Mouse (Mus musculus): ENCODE results near the gene Mfsd14b. TPM values are rescaled to one million over a fixed set of nuclear protein-coding genes. Genes with fewer than 3 reads are reported as not detected.

Mfsd14b gene
- 9.7 and 17.1 TPM in 2 replicates for polyA plus RNA-seq (2012; rRNA removed)

- H3K27me3 ChIP-seq (ENCODE audit: control insufficient read depth, insufficient read depth, low read length), result no peaks in the 10 kb centered on the region
- no peaks in the 10 kb centered on the region; the same call in 1 of the 2 replicates for H3K4me1 ChIP-seq (ENCODE audit: control insufficient read depth, insufficient read depth, insufficient read length, low read length)
- under 1% methylated on average over 60 of the region's 60 CpGs for WGBS
- TF ChIP-seq CTCF (IDR thresholded peaks at IDR 0.05; ENCODE audit: extremely low read depth, insufficient read length, insufficient replicate concordance, low read depth, low read length), result no peak
- TF ChIP-seq POLR2A (IDR thresholded peaks at IDR 0.05; ENCODE audit: low read depth, low read length), result peak; percentile 53
- peak within 1 kb of the TSS; percentile 73 for H3K27ac ChIP-seq (ENCODE audit: insufficient read depth, low read depth, low read length)
- no peaks in the 10 kb centered on the region for H3K36me3 ChIP-seq (ENCODE audit: control insufficient read depth, insufficient read depth, low read length)
- H3K4me3 ChIP-seq (ENCODE audit: low read depth, low read length), result peak within 1 kb of the TSS; percentile 98
Observed at GRCm38 (mm10) chr13:65112459-65113110, at the start of gene Mfsd14b. TSS of gene Mfsd14b (minus strand) at chr13:65112975.

GRCm38 (mm10) chr13:65149940-65150339 lies 37.2 kb upstream of the Mfsd14b start, which contains the start of gene Olfr466:
TSS of gene Olfr466 (plus strand) at chr13:65150240.
- 75% methylated on average over 1 of the region's 1 CpGs for WGBS
- H3K36me3 ChIP-seq (ENCODE audit: control insufficient read depth, insufficient read depth, low read length), result no peaks in the 10 kb centered on the region
- no peaks in the 10 kb centered on the region for H3K4me1 ChIP-seq (ENCODE audit: control insufficient read depth, insufficient read depth, insufficient read length, low read length)
- H3K4me3 ChIP-seq (ENCODE audit: low read depth, low read length), result no peak within 1 kb of the TSS
- H3K27ac ChIP-seq (ENCODE audit: insufficient read depth, low read depth, low read length), result no peak within 1 kb of the TSS
- TF ChIP-seq CTCF (IDR thresholded peaks at IDR 0.05; ENCODE audit: extremely low read depth, insufficient read length, insufficient replicate concordance, low read depth, low read length), result no peak
- no peak for TF ChIP-seq POLR2A (IDR thresholded peaks at IDR 0.05; ENCODE audit: low read depth, low read length)
- no peaks in the 10 kb centered on the region for H3K27me3 ChIP-seq (ENCODE audit: control insufficient read depth, insufficient read depth, low read length)

DNA sequence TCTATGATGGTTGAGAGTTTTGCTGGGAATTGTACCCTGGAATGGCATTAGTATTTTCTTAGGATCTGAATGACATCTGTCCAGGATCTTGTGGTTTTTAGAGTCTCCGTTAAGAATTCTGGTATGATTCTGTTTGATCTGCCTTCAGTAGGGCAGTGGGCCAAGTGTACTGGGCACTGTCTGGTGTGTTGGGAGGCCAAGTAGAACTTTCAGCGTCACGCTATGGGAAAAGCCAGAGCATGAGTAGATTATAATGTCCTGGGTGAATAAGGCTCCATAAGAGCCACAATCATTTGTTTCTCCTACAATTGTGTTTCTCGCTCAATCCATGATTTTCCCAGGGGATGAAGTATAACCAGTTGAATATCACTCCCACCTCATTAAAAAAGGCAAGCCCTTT lies 25.0 kb upstream of the Mfsd14b start, which contains the start of gene Olfr465-ps1:
Gene Olfr465-ps1 (plus strand): TSS at position 301 of the 400 bp plus-strand sequence.
- H3K27ac ChIP-seq (ENCODE audit: insufficient read depth, low read depth, low read length), result no peak within 1 kb of the TSS
- H3K27me3 ChIP-seq (ENCODE audit: control insufficient read depth, insufficient read depth, low read length), result no peaks in the 10 kb centered on the region
- no peaks in the 10 kb centered on the region for H3K4me1 ChIP-seq (ENCODE audit: control insufficient read depth, insufficient read depth, insufficient read length, low read length)
- 80% methylated on average over 4 of the region's 4 CpGs for WGBS
- H3K36me3 ChIP-seq (ENCODE audit: control insufficient read depth, insufficient read depth, low read length), result no peaks in the 10 kb centered on the region
- no peak within 1 kb of the TSS for H3K4me3 ChIP-seq (ENCODE audit: low read depth, low read length)
- TF ChIP-seq POLR2A (IDR thresholded peaks at IDR 0.05; ENCODE audit: low read depth, low read length), result no peak
- no peak for TF ChIP-seq CTCF (IDR thresholded peaks at IDR 0.05; ENCODE audit: extremely low read depth, insufficient read length, insufficient replicate concordance, low read depth, low read length)

DNA sequence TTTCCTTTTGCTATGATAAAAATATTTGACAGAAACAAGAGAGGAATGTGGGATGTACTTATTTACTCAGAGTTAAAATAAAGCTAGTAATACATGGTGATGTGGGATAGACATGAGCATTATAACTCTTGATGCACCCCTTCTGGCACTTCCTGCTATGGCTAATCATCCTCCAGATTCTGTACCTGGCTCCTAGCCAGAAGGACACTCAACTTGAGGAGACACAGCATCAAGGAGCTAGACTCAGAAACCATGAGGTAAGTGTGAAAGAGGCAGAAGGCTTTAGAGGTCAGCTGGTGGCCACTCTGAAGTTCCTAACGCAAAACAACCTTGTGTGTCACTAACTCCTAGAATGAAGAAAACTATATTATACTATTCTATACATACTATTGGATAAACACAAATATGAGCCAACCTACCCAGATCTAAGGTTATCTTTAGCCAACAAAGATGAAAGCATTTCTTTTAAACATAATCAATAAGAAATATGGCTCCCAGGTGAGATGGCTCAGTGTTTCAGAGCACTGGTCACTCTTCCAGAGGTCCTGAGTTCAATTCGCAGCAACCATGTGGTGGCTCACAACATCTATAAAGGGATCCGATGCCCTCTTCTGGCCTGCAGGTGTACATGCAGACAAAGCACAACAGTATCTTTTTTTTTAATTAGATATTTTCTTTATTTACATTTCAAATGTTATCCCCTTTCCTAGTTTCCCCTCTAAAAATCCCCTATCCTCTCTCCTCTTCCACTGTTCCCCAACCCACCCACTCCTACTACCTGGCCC lies 14.5 kb upstream of the Mfsd14b start:
- H3K27me3 ChIP-seq (ENCODE audit: control insufficient read depth, insufficient read depth, low read length), result no peaks in the 10 kb centered on the region
- no peaks in the 10 kb centered on the region for H3K36me3 ChIP-seq (ENCODE audit: control insufficient read depth, insufficient read depth, low read length)
- 62% methylated on average over 3 of the region's 3 CpGs for WGBS
- no peak for TF ChIP-seq CTCF (IDR thresholded peaks at IDR 0.05; ENCODE audit: extremely low read depth, insufficient read length, insufficient replicate concordance, low read depth, low read length)
- no peak for TF ChIP-seq POLR2A (IDR thresholded peaks at IDR 0.05; ENCODE audit: low read depth, low read length)
- no peak overlapping the region for H3K4me3 ChIP-seq (ENCODE audit: low read depth, low read length)
- H3K27ac ChIP-seq (ENCODE audit: insufficient read depth, low read depth, low read length), result no peak overlapping the region
- no peaks in the 10 kb centered on the region for H3K4me1 ChIP-seq (ENCODE audit: control insufficient read depth, insufficient read depth, insufficient read length, low read length)

GRCm38 (mm10) chr13:65122111-65122510 lies 9.3 kb upstream of the Mfsd14b start:
- TF ChIP-seq CTCF (IDR thresholded peaks at IDR 0.05; ENCODE audit: extremely low read depth, insufficient read length, insufficient replicate concordance, low read depth, low read length) (no peak), POLR2A (IDR thresholded peaks at IDR 0.05; ENCODE audit: low read depth, low read length) (no peak)
- Histone ChIP-seq H3K27ac (ENCODE audit: insufficient read depth, low read depth, low read length) (no peak overlapping the region), H3K27me3 (ENCODE audit: control insufficient read depth, insufficient read depth, low read length) (no peaks in the 10 kb centered on the region), H3K4me3 (ENCODE audit: low read depth, low read length) (no peak overlapping the region), H3K36me3 (ENCODE audit: control insufficient read depth, insufficient read depth, low read length) (no peaks in the 10 kb centered on the region), H3K4me1 (ENCODE audit: control insufficient read depth, insufficient read depth, insufficient read length, low read length) (no peaks in the 10 kb centered on the region)
- 74% methylated on average over 1 of the region's 1 CpGs for WGBS

DNA sequence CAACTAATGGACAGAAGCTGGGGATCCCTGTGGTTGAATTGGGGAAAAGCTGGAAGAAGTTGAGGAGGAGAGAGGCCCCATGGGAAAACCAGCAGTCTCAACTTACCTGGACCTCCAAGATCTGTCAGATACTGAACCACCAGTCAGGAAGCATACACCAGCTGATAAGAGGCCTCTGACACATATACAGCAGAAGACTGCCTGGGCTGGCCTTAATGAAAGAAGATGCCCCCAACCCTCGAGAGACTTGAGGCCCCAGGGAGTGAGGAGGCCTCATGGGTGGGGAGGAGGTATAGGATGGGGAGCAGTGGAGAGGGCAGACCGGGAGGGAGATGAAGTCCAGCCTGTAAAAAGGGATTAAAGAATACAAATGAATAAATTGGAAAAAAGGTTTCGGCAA lies 8.2 kb upstream of the Mfsd14b start:
- Histone ChIP-seq H3K27ac (ENCODE audit: insufficient read depth, low read depth, low read length) (no peak overlapping the region), H3K27me3 (ENCODE audit: control insufficient read depth, insufficient read depth, low read length) (no peaks in the 10 kb centered on the region), H3K36me3 (ENCODE audit: control insufficient read depth, insufficient read depth, low read length) (no peaks in the 10 kb centered on the region), H3K4me3 (ENCODE audit: low read depth, low read length) (no peak overlapping the region), H3K4me1 (ENCODE audit: control insufficient read depth, insufficient read depth, insufficient read length, low read length) (no peaks in the 10 kb centered on the region)
- no peak for TF ChIP-seq POLR2A (IDR thresholded peaks at IDR 0.05; ENCODE audit: low read depth, low read length)
- TF ChIP-seq CTCF (IDR thresholded peaks at IDR 0.05; ENCODE audit: extremely low read depth, insufficient read length, insufficient replicate concordance, low read depth, low read length), result no peak
- 58% methylated on average over 3 of the region's 3 CpGs for whole genome bisulfite sequencing

DNA sequence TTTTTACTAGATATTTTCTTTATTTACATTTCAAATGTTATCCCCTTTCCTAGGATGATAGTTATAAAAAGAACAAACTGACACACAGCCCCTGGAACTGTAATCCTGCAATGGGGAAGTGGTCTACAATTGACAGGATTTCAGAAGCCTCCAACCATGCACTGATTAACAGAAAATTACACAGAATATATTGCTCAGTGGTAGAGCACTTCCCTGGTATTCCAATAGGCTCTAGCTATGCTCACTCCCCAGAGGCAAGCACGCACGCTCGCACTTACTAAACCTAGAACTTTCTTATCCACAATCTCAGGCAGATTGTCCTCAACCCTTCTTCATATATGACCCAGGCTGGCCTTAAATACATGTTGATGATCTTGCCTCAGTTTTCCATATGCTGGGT lies 464 bp upstream of the Mfsd14b start:
- Histone ChIP-seq H3K27ac (ENCODE audit: insufficient read depth, low read depth, low read length) (no peak overlapping the region), H3K4me1 (ENCODE audit: control insufficient read depth, insufficient read depth, insufficient read length, low read length) (no peaks in the 10 kb centered on the region; the same call in 1 of the 2 replicates), H3K27me3 (ENCODE audit: control insufficient read depth, insufficient read depth, low read length) (no peaks in the 10 kb centered on the region), H3K4me3 (ENCODE audit: low read depth, low read length) (peak overlapping the region; percentile 98; the same call in 1 of the 2 replicates), H3K36me3 (ENCODE audit: control insufficient read depth, insufficient read depth, low read length) (no peaks in the 10 kb centered on the region)
- 45% methylated on average over 3 of the region's 3 CpGs for WGBS
- no peak for TF ChIP-seq CTCF (IDR thresholded peaks at IDR 0.05; ENCODE audit: extremely low read depth, insufficient read length, insufficient replicate concordance, low read depth, low read length)
- no peak for TF ChIP-seq POLR2A (IDR thresholded peaks at IDR 0.05; ENCODE audit: low read depth, low read length)
